Mouse (Mus musculus): ENCODE measurements around the gene Adgrg3.
A peak's percentile ranks its signal among the peaks of the same experiment; 100 is the strongest.

The Adgrg3 gene

DNA sequence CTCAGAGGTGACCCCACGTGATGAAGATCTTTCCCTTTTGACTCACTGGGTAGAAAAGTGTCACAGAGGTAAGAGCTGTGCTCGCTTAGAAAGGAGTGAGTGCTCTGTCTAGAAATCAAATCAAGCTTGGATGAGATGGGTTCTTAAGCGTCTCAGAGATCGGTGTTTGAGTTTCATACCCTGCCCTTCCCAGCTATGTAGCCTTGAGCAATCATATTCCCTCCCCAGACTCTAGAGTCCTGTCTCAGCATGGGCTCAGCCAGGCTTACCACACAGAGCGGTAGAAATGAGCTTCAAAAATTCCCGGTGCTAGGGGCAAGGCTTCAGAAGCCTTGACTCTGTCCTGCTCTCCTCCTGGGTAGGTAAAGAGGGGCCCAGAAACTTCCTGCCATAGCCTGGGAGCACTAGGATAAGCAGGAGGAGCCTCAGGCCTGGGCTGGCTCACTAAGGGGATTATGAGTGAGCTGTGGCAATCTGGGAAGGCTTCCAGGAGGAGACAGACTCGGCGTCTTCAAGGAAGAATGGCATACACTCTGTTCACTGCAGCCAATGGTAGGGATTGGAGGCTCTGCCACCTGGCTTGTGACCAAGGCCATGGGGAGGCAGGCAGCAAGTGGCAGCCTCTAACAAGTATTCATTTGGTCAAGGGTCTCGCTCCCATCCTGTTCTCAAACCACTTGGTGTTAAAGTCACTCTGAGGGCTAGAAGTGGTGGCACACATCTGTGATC lies 24.3 kb upstream of the Adgrg3 start:
- no peak for DNase-seq (ENCODE audit: low spot score in 2 of 2)

DNA sequence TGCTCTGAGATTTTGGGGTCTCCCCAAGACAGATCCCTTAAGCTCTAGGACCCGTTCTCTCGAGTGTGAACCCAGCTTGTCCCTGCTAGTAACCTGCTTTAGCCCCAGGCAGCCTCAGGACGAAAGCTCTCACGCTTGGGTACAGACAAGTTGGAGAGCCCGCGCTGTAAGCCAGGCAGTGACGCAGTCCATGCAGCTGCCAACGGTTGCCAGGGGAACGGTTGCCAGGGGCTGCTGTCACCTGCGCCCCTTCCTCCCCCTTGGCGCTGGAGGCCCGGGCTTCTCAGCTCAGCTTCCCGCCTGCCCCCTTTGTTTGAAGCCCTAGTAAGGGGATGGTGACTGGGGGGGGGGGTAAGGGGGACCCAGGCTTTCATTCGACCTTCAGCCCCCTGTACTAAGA lies 23.5 kb upstream of the Adgrg3 start:
- DNase-seq (ENCODE audit: low spot score in 2 of 2): no peak

DNA sequence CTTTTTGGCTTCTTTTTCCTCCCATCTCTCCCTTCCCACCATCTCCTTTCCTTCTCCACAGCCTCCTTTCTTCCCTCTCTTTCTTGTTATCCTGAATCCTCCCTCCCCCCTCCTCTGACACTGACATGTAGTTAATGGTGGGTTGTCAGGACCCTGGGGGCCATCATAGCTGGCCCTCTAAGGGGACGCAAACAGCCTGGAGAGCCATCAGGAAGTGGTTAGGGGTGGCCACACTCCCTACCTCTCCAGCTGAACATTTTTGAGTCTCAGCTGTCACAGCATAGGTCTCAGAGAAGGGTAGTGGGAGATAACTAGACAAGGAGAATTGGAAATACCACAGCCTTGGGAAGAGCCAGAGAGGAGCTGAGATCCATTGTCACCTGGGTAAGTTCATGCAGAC lies 23.0 kb upstream of the Adgrg3 start:
- no peak for DNase-seq (ENCODE audit: low spot score in 2 of 2)

DNA sequence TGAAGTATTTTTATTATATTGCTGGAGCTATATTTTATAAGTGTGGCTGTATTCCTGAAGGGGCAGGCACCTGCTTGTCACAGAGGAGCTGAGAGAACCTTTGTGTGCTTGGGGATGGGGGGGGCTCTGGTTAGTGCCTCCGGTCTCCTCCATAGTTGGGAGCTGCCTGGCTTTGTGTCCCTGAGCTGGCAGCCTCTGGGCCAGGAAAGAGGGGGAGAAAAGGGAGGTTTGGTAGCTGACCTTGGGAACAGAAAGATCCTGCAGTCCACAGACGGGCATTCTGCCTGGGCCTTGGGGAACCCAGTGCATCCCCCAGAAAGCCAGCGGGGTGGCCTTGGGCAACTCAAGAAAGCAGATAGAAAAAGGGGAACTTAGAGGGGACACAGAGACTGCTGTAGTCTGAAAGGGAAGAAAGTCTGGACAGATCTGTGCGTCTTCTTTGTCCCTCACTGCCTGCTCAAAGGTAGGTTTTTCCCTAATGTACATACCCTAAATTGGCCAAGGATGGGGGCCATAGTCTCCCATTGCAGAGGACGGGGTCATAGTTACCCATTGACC lies 22.1 kb upstream of the Adgrg3 start:
- no peak for DNase-seq (ENCODE audit: low spot score in 2 of 2)

DNA sequence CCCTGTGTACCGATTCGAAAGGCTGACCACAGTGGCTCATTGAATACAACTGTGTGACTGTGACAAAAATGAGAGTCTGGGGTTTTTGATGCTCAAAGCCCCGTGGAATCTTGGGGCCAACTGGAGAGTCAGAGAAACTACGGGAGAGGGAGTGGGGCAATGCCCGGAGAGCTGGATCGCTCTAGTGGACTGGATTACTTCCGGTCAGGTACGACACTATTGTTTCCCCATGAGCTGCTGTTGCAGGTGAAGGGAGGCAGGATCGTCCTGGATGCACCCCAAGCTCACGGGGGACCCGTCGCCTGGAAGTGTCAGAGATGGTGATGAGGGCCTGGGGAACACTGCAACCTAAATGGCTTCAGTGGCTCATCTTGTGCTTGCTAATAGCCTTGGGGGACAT lies 21.5 kb upstream of the Adgrg3 start:
- no peak for DNase-seq (ENCODE audit: low spot score in 2 of 2)

DNA sequence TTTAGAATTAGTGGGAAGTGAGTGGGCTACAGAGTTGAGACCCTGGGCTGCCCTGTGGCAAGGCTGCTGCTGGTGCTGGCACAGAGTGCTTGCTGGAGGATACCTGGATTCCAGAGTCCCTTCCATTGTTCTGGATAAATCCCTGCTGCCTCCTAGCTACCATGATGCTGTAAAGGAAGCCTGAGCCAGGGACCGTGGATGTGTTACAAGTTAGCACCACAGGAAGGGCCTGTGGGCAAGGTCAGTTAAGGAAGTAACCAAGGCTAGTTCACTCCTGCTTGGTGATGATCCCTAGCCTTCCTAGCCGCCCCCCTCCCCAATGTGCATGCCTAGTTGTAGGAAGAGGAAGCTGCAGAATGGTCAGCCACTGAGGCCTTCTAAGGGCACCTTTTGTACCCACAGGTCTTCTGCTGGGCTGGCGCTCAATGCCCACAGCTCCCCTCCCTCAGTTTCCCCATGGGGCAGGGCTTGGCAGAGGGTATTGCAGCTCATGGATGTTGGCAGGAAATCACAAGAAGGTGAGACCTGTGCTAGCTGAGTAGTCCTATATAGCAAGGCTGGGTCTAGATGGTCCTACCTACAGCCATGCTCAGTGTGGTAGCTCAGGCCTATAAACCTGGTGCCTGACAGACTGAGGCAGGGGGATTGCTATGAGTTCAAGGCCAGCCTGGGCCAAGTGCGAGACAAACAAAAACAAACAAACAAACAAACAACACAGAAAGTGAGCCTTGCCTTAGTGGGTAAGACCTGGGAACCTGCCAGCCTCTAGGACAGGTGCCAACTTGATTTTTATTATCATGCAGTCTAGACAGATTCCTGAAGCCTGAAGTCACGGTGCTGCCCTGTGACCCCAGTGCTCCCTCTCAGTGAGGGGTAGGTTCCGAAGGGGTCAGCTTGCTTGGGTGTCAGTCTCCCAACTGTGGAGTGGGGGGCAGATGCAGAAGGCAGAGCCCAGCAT lies 20.3 kb upstream of the Adgrg3 start:
- DNase-seq (ENCODE audit: low spot score in 2 of 2): no peak

DNA sequence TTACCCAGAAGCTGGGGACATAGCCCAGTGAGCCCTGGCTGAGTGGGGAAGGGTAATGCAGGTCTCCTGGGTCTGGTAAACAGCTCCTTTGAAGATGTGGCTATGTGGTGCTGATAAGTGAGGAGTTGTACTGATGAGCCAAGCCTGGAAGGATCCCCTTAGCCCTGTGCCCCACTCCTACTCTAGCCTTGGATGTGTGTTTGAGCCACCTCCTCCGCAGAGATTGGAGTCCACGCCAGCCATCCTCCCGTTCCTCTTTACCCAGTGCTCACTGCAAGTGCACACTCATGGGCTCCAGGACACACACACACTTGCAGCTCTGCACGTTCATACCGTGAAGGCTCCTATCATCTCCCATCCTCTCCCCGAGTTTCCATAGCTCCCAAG lies 19.6 kb upstream of the Adgrg3 start:
- no peak for DNase-seq (ENCODE audit: low spot score in 2 of 2)

DNA sequence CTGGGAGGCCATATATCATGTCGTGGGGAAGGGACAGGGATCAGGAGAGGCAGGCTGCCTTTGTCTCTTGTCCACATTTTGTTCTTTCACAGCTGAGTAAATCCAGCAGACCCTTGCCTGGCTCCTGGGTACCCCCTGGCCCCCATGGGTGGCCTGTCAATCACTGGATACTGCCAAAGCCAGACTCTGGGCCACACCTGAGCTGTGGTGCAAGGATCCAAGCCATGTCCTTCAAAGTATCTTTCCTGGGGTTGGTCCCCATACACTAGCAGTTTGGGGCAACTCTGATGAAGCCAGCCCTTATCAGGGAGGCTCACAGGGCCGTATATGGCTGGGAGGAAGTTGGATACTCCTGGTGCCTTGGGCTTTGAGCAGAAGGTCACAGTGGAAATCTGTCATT lies 19.1 kb upstream of the Adgrg3 start:
- no peak for DNase-seq (ENCODE audit: low spot score in 2 of 2)

DNA sequence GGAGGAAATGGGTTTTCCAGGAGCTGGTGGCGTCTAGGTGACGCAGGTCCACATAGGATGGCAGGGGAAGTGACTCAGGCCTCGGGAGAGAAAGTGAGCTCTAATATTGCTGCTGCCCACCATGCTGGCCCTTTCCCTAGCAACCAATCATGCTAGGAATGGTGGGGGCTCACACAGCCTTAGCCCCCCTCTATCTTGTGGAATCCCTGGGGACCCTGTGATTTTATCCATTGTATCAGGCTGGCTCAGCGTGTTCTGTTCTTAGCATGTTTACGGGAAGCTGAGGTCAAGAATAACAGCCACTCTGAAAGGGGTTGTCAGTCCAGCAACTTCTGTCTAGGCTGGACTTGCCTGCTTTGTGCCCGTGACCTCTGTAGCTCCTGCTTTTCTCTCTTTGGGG lies 18.5 kb upstream of the Adgrg3 start:
- DNase-seq (ENCODE audit: low spot score in 2 of 2): peak; percentile 74 to 90

DNA sequence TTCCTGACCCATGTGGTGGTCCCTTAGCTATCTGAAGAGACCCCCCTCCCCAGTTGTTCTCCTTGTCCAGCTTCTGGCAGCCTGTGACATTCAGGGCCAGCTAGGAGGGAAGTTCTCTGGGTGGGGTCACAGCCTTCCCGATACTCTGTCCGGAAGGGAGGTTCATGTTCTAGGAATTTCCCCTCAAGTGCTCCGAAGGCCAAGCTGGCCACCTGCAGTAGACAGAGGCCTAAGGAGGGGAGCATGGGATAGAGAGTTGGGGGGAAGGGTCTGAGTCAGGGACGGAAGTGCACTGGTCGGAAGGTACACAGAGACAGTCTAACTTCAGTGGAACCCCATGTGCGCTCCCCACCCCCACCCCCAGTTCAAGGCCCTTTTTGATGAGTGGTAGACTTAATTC lies 17.5 kb upstream of the Adgrg3 start:
- peak; percentile 76 to 86 for DNase-seq (ENCODE audit: low spot score in 2 of 2)

DNA sequence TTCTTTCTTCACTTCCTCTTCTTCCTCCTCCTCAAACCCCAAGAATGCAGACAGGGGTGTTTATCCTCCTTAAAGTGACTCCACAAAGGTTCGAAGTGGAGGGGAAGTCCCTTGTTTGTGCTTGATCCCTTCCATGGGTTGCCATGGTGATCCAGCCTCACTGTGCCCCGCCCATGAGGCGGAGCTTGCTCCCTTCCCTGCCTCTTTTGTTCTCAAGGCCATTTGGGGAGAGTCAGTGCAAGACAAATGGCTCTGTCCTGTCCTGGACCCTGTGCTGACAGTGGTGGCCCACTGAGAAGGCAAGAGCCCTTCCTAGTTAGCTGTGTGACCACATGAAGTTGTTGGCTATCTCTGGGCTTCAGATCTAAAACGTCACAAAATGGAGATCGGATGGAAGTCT lies 16.8 kb upstream of the Adgrg3 start:
- peak; percentile 68 to 75 for DNase-seq (ENCODE audit: low spot score in 2 of 2)

GRCm38 (mm10) chr8:95001165-95001564 lies 16.3 kb upstream of the Adgrg3 start:
- DNase-seq (ENCODE audit: low spot score in 2 of 2): no peak

GRCm38 (mm10) chr8:95001655-95002054 lies 15.8 kb upstream of the Adgrg3 start:
- peak; percentile 81 to 84 for DNase-seq (ENCODE audit: low spot score in 2 of 2)

DNA sequence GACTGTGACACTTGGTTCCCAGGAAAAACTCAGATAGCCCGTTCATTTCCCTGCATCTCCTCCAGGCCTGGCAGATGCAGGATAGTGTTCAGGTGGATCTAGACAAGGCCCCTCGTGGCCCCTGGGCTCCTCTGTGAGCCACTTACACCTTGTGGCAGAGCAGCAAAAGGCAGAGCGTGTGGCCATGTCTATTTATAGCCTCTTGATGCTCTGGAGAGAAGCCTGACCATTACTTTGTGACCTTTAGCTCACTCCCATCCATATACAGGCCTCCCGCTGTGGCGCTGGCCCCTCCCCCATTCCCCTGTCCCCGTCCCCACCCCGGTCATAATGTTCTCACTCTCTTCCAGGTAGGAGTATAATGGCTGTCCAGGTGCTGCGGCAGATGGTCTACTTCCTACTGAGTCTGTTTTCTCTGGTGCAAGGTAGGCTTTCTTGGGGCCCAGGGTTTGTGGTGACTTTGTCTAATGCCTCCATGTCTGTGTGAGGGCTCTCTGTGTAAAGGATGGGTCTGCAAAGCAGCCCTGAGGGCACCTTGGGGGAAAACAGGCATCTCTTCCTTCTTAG lies 15.3 kb upstream of the Adgrg3 start:
- no peak for DNase-seq (ENCODE audit: low spot score in 2 of 2)

DNA sequence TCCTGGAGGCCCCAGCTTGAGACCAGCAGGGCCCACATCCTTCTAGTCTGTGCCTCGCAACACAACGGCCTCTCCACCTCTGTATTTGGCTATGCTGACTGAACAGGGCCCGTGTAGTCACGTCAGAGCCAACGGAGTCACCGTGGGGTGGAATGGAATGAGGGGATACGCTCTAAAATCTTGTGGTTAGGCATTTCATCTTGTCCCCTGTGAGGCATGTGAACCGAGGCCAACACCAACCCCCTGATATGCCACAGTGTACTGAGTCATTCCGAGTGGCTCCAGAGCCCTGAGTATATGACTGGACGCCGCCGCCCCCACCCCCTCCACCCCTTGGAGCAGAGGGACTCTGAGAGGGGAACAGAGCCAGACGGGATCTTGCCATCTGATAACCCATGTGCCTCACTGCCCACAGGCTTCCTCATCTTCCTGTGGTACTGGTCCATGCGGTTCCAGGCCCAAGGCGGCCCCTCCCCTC lies 5.0 kb upstream of the Adgrg3 start:
- no peak for DNase-seq (ENCODE audit: low spot score in 2 of 2)

DNA sequence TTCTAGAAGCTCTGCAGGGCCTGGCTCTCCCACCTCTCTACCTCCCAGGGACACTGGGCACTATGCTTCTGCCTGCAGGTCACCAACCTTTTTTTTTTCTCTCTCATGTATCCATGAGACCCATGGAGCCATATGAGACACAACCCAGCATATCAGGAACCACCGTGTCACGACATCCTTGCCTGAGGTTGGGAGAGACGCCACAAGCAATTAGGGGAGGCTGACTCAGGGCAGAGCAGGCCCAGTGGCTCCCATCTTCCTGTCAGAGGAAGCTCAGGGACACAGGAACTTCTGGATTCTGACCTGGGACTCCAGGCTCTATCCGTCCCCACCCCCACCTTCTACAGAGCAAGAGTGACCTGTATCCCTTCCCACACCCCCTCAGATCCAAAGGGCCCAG lies 1.6 kb upstream of the Adgrg3 start:
- no peak for DNase-seq (ENCODE audit: low spot score in 2 of 2)

DNA sequence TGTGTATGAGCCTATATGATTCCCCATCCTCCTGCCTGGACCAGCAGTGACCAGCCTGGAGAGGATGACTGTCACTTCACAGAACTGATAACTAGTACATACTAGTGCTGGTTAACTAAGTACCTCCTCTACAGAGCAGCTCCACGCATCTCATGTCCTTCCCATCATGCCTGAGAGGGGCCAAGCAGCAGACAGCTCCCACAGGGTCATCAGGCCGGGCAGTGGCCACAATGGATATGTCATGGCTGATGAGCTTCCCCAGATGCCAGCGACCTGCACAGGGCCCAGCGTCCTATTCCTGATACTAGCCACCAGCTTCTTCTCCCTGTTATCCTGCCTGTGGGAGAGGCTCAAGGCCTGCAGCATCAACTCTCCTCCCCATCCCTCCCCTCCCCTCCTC lies 808 bp upstream of the Adgrg3 start:
- DNase-seq (ENCODE audit: low spot score in 2 of 2): no peak

DNA sequence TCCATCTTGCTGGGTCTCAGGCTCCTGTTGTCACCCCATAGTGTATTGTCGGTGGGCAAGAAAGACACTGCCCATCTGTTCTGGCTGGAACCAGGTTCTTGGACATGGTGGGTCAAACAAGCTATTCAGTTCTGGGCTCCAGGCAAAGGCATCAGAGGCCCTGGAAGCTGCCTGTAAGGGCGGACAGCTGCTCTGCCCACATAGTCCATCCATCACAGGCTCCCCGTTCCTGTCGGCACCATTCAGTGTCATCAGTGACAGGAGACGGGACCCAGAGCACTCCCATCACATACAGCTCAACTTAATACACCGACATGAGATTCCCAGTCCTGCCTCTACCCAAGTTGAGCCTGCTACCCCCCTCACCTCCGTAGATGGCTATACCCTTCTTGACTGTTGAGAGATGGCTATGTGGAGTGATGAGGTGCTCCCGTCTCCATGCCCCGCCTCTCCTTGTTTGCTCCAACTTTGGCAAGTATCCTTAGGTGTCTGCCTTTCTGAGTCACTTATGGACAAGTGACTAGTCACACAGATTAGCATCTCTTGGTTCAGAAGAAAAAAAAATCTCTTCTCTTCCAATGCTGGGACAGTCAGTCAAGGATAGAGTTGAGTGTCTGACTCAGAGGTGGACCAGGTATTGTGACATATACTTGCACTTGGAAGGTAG lies 610 bp downstream of the Adgrg3 start:
- DNase-seq (ENCODE audit: low spot score in 2 of 2): no peak

- peak in 1 of 2 experiments; percentile 44 for DNase-seq (ENCODE audit: low spot score in 2 of 2)
These were observed 2.8 kb downstream of the Adgrg3 start for GRCm38 (mm10) chr8:95020293-95020777.

DNA sequence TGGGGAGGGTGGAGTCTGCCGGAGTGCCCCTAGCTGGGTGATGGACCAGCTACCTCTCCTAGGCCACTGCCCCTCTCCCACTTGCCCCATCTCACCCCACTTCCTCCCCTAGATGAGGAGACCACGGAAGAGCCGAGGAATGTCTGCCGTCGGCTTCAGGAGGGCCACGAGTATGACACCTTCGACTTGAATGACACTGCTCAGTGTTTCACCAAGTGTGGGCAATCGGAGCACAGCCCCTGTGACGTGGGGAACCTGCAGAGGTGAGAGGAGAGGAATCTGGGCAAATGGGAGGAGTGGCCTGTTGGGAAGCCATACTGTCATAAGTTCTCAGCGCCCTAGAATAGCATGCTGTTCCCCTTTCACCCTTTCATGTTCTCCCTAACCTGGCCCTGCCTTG lies 3.3 kb downstream of the Adgrg3 start:
- DNase-seq (ENCODE audit: low spot score in 2 of 2): no peak

GRCm38 (mm10) chr8:95023201-95023600 lies 5.7 kb downstream of the Adgrg3 start:
- no peak for DNase-seq (ENCODE audit: low spot score in 2 of 2)

- no peak for DNase-seq (ENCODE audit: low spot score in 2 of 2)
These were observed 6.9 kb downstream of the Adgrg3 start for GRCm38 (mm10) chr8:95024387-95024786.
